Mouse (Mus musculus): ENCODE data around the gene Pkd1l2. TPM values are rescaled to one million over a fixed set of nuclear protein-coding genes. Genes with fewer than 3 reads are reported as not detected.

The Pkd1l2 gene
- polyA plus RNA-seq, 1 experiment = 0.16 TPM

DNA sequence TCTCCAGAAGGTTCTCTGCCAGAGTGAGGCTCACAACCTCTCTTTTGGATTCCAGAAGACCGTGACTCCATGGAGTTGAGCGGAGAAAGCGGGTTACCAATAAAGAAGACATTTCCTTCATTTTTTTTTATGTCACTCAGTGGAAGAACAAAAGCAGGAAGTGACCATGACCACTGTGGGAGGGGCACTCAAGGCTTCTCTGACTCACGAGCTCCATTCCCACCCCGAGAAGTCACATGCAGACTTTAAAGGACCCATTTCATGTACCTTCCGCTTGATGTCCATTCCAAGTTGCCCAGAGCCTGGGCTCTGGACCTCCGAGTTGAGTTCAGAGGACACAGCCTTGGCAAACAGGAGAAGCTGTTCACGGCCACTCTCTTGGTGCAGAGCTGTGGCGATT, 31.5 kb downstream of the Pkd1l2 start:
- H3K27ac ChIP-seq (ENCODE audit: control insufficient read depth, insufficient read depth, low read length) = no peak overlapping the region
- TF ChIP-seq CTCF (IDR thresholded peaks at IDR 0.05; ENCODE audit: borderline replicate concordance, control insufficient read depth, extremely low read depth, insufficient read depth, low read length, poor library complexity) (no peak), POLR2A (IDR thresholded peaks at IDR 0.05; ENCODE audit: control insufficient read depth, extremely low read depth, insufficient read depth, low read length, poor library complexity) (no peak)
- H3K4me3 ChIP-seq (ENCODE audit: control insufficient read depth, insufficient read depth, low read length) = no peak overlapping the region
- WGBS = 65% methylated on average over 9 of the region's 9 CpGs
- H3K4me1 ChIP-seq (replicated peaks; ENCODE audit: control insufficient read depth, insufficient read depth, low read length) = peaks cover 8% of the 10 kb centered on the region
- no peak for DNase-seq
- no peaks in the 10 kb centered on the region for H3K27me3 ChIP-seq (ENCODE audit: control insufficient read depth, insufficient read depth, low read length)
- no peaks in the 10 kb centered on the region for H3K36me3 ChIP-seq (ENCODE audit: control insufficient read depth, insufficient read depth, low read length)

DNA sequence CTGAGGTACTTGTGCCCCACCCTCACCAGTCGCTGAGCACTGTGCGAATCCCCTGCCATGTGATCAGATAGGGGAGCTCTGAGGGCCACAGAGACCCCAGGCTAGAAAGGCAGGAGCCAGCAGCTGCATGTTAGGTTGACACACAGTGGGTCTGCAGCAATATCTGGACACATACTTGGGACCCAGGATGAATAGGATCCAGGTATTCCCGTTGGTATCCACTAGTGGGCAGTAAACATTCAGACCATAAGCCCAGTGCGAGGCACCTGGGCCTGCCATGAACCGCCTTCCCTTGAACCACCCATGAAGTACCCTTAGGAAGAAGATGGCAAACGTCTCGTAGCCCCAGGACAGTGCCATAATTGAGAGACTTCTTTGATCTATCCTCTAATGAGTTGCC, 32.8 kb downstream of the Pkd1l2 start:
- Histone ChIP-seq H3K4me3 (ENCODE audit: control insufficient read depth, insufficient read depth, low read length) (no peak overlapping the region), H3K36me3 (ENCODE audit: control insufficient read depth, insufficient read depth, low read length) (no peaks in the 10 kb centered on the region), H3K4me1 (replicated peaks; ENCODE audit: control insufficient read depth, insufficient read depth, low read length) (peaks cover 8% of the 10 kb centered on the region), H3K27me3 (ENCODE audit: control insufficient read depth, insufficient read depth, low read length) (no peaks in the 10 kb centered on the region), H3K27ac (ENCODE audit: control insufficient read depth, insufficient read depth, low read length) (no peak overlapping the region)
- 85% methylated on average over 7 of the region's 7 CpGs for WGBS
- TF ChIP-seq POLR2A (IDR thresholded peaks at IDR 0.05; ENCODE audit: control insufficient read depth, extremely low read depth, insufficient read depth, low read length, poor library complexity) = no peak
- no peak for TF ChIP-seq CTCF (IDR thresholded peaks at IDR 0.05; ENCODE audit: borderline replicate concordance, control insufficient read depth, extremely low read depth, insufficient read depth, low read length, poor library complexity)
- no peak for DNase-seq

DNA sequence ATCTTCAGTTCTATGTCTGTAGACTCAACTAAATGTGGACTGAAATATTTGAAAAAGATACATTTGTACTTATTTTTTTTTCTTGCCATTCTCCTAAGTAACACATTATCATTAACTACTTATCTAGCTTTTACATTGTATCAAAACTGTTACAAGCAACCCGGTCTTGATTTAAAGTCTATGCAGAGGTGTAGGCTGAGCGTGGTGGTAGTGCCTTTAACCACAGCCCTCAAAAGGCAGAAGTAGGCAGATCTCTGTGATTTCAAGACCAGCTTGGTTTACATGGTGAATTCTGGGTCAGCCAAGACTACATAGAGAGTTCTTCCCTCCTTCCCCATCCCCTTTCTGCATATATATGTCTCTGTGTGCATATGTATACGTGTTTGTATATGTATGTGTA, 38.7 kb downstream of the Pkd1l2 start:
- H3K27ac ChIP-seq (ENCODE audit: control insufficient read depth, insufficient read depth, low read length) = no peak overlapping the region
- DNase-seq = no peak
- 35% methylated on average over 3 of the region's 3 CpGs for WGBS
- H3K4me3 ChIP-seq (ENCODE audit: control insufficient read depth, insufficient read depth, low read length) = no peak overlapping the region
- H3K36me3 ChIP-seq (ENCODE audit: control insufficient read depth, insufficient read depth, low read length) = no peaks in the 10 kb centered on the region
- TF ChIP-seq CTCF (IDR thresholded peaks at IDR 0.05; ENCODE audit: borderline replicate concordance, control insufficient read depth, extremely low read depth, insufficient read depth, low read length, poor library complexity) = no peak
- TF ChIP-seq POLR2A (IDR thresholded peaks at IDR 0.05; ENCODE audit: control insufficient read depth, extremely low read depth, insufficient read depth, low read length, poor library complexity) = no peak
- H3K4me1 ChIP-seq (replicated peaks; ENCODE audit: control insufficient read depth, insufficient read depth, low read length) = no peaks in the 10 kb centered on the region
- no peaks in the 10 kb centered on the region for H3K27me3 ChIP-seq (ENCODE audit: control insufficient read depth, insufficient read depth, low read length)

DNA sequence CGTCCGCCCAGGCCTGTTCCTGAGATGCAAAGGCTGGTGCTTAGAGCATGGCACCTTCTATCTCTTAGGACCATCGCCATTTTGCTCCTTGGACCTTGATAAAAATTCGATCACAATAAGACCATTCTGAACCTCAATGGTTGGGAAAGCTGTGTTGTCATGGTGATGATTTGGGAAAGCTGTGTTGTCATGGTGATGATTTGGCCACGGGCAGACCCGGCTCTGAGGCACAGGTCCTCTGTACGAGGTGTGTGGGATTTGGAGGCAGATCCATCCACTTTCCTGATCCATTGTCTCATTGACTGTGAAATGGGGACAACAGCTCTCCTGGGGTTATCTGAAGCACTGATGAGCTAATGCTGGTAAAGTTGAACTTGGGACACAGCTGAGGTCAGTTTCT, 42.4 kb downstream of the Pkd1l2 start:
- DNase-seq = no peak
- Histone ChIP-seq H3K27me3 (ENCODE audit: control insufficient read depth, insufficient read depth, low read length) (no peaks in the 10 kb centered on the region), H3K36me3 (ENCODE audit: control insufficient read depth, insufficient read depth, low read length) (no peaks in the 10 kb centered on the region), H3K4me1 (replicated peaks; ENCODE audit: control insufficient read depth, insufficient read depth, low read length) (no peaks in the 10 kb centered on the region), H3K27ac (ENCODE audit: control insufficient read depth, insufficient read depth, low read length) (no peak overlapping the region), H3K4me3 (ENCODE audit: control insufficient read depth, insufficient read depth, low read length) (no peak overlapping the region)
- WGBS = 96% methylated on average over 7 of the region's 7 CpGs
- TF ChIP-seq CTCF (IDR thresholded peaks at IDR 0.05; ENCODE audit: borderline replicate concordance, control insufficient read depth, extremely low read depth, insufficient read depth, low read length, poor library complexity) (no peak), POLR2A (IDR thresholded peaks at IDR 0.05; ENCODE audit: control insufficient read depth, extremely low read depth, insufficient read depth, low read length, poor library complexity) (no peak)

DNA sequence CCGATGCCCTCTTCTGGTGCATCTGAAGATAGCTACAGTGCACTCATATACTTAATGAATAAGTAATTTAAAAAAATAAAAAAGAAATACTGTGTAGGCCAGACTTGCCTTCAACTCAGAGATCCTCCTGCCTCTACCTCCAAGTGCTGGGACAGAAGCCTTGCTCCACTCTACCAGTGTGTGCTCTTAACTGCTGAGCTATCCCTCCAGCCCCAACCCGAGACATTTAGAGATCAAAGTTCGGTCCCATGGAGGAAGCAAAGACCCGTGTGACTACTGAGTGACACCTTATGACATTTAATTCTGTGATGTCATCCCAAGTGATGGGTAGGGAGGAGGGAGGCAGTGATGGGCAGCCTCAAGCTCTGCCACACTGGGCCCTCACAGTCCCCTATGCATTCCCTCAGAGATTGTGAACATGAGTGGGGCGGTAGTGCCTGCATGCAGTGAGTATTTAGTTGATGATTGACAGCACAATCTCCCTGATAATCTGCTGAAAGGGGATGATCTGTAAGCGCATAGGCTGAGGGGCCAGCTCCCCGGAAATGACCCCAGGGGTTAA, 44.8 kb downstream of the Pkd1l2 start:
- Histone ChIP-seq H3K27me3 (ENCODE audit: control insufficient read depth, insufficient read depth, low read length) (no peaks in the 10 kb centered on the region), H3K27ac (ENCODE audit: control insufficient read depth, insufficient read depth, low read length) (no peak overlapping the region), H3K4me3 (ENCODE audit: control insufficient read depth, insufficient read depth, low read length) (no peak overlapping the region), H3K4me1 (replicated peaks; ENCODE audit: control insufficient read depth, insufficient read depth, low read length) (peaks cover 4% of the 10 kb centered on the region), H3K36me3 (ENCODE audit: control insufficient read depth, insufficient read depth, low read length) (no peaks in the 10 kb centered on the region)
- no peak for DNase-seq
- no peak for TF ChIP-seq POLR2A (IDR thresholded peaks at IDR 0.05; ENCODE audit: control insufficient read depth, extremely low read depth, insufficient read depth, low read length, poor library complexity)
- no peak for TF ChIP-seq CTCF (IDR thresholded peaks at IDR 0.05; ENCODE audit: borderline replicate concordance, control insufficient read depth, extremely low read depth, insufficient read depth, low read length, poor library complexity)
- 95% methylated on average over 7 of the region's 7 CpGs for WGBS

DNA sequence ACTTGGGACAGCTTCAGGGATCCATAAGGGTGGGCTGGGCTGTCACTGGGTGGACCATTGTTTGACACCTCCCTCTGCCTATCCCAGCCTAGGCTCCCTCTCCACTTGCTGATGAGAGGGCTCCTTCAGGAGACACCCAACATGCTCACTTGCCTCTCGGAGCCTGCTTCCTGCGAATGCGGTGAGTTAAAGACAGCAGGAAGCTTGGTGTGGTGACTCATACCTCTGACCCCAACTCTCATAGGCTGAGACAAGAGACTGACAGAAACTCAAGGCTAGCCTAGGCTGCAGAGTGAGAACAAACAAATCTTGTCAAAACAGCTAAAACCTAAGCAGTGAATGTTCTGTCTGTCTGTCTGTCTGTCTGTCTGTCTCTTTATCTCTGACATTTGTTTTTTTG, 48.9 kb downstream of the Pkd1l2 start:
- Histone ChIP-seq H3K27ac (ENCODE audit: control insufficient read depth, insufficient read depth, low read length) (no peak overlapping the region), H3K4me3 (ENCODE audit: control insufficient read depth, insufficient read depth, low read length) (no peak overlapping the region), H3K4me1 (replicated peaks; ENCODE audit: control insufficient read depth, insufficient read depth, low read length) (peaks cover 4% of the 10 kb centered on the region), H3K27me3 (ENCODE audit: control insufficient read depth, insufficient read depth, low read length) (no peaks in the 10 kb centered on the region), H3K36me3 (ENCODE audit: control insufficient read depth, insufficient read depth, low read length) (no peaks in the 10 kb centered on the region)
- whole genome bisulfite sequencing = 11% methylated on average over 3 of the region's 3 CpGs
- peak; percentile 13 for DNase-seq
- TF ChIP-seq CTCF (IDR thresholded peaks at IDR 0.05; ENCODE audit: borderline replicate concordance, control insufficient read depth, extremely low read depth, insufficient read depth, low read length, poor library complexity) (no peak), POLR2A (IDR thresholded peaks at IDR 0.05; ENCODE audit: control insufficient read depth, extremely low read depth, insufficient read depth, low read length, poor library complexity) (no peak)

DNA sequence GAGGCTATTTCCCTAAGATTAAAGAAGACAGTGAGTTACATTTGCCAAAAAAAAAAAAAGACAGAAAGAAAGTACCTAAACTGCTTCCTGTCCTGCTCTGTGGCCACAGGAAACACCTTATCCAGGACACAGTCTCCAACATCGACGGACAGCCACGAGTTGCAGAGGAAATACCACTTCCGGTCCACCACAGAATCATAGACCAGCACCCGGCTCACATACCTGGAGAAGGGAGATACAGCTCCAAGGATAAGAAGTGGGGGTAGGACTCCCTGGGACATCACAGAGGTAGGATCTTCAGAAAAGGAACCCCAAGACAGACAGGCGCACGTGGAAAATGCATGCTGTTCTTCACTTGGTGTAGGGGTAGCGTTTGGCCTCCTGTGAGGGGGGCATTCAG, 49.6 kb downstream of the Pkd1l2 start:
- DNase-seq = no peak
- no peaks in the 10 kb centered on the region for H3K36me3 ChIP-seq (ENCODE audit: control insufficient read depth, insufficient read depth, low read length)
- H3K27me3 ChIP-seq (ENCODE audit: control insufficient read depth, insufficient read depth, low read length) = no peaks in the 10 kb centered on the region
- TF ChIP-seq CTCF (IDR thresholded peaks at IDR 0.05; ENCODE audit: borderline replicate concordance, control insufficient read depth, extremely low read depth, insufficient read depth, low read length, poor library complexity) = no peak
- TF ChIP-seq POLR2A (IDR thresholded peaks at IDR 0.05; ENCODE audit: control insufficient read depth, extremely low read depth, insufficient read depth, low read length, poor library complexity) = no peak
- no peak overlapping the region for H3K4me3 ChIP-seq (ENCODE audit: control insufficient read depth, insufficient read depth, low read length)
- H3K27ac ChIP-seq (ENCODE audit: control insufficient read depth, insufficient read depth, low read length) = no peak overlapping the region
- WGBS = 49% methylated on average over 8 of the region's 8 CpGs
- H3K4me1 ChIP-seq (replicated peaks; ENCODE audit: control insufficient read depth, insufficient read depth, low read length) = peaks cover 4% of the 10 kb centered on the region
